Mouse (Mus musculus): ENCODE results near the gene 9030025P20Rik.

GRCm38 (mm10) chr17:14960520-14960919, 17.7 kb upstream of the 9030025P20Rik start:
- TF ChIP-seq CTCF (IDR thresholded peaks at IDR 0.05; ENCODE audit: control insufficient read depth, insufficient read depth, insufficient read length) (no peak), MYOG (IDR thresholded peaks at IDR 0.05; ENCODE audit: control insufficient read depth, extremely low read depth, insufficient read length) (no peak), MAX (IDR thresholded peaks at IDR 0.05) (no peak), CEBPB (IDR thresholded peaks at IDR 0.05; ENCODE audit: low read depth) (no peak)

Data from C2C12 (cell line).